Mouse (Mus musculus) mature B cell (primary cell): ENCODE measurements around the gene Sgip1.

Source experiments
- in situ Hi-C: fragments of 300-500 bp; cut with MboI; formaldehyde crosslinking; loops from 2 replicates; pipeline ENCODE4 v1.14.3; 2019

Gene Sgip1

DNA sequence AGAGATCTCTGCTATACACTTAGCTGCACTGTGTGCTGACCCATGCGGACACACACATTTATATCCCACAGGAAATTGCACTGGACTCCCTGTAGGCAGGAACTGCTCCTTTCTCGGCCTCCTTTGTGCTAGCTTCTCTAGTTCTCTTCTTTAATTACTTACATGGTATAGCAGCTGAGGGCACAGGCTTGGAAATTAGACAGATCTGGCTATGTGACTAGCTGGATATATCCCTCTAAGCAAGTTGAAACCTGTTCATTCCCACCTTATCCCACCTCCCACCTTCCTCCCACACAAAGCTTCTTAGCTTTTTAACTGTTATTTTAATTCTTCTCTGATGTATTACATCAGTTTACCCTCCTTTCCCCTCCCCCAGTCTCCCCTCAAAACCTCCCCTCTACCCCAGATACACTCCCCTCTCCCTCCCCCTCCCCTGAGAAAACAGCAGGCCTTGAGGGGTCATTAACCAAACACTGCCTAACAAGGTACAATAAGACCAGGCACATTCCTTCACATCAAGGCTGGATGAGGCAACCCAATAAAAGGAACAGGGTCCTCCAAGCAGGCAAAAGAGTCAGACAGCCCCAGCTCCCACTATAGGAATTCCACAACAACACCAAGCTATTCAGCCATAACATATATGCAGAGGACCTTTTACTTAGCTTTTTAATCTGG, 34.6 kb downstream of the Sgip1 start:
- in situ Hi-C loops = no loop called here

DNA sequence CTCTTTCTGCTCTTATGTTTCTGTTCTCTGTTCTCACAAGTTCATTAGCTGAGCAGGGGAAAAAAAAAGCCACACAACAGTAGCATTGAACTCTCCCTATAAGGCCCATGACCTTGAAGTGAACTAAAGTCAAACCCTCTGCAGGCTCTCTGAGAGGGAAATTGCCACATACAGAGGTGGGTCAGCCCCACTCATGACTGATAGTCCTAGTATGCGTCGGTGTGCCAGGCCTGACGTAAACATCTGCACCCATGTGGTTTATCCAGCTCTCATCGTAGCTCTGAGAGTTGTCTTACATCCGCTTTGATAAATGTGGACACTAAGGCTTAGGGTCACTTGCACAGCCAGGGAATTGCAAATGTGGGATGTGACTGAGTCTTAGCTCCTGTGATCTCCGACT, 38.8 kb downstream of the Sgip1 start:
- in situ Hi-C loops = no loop called here

DNA sequence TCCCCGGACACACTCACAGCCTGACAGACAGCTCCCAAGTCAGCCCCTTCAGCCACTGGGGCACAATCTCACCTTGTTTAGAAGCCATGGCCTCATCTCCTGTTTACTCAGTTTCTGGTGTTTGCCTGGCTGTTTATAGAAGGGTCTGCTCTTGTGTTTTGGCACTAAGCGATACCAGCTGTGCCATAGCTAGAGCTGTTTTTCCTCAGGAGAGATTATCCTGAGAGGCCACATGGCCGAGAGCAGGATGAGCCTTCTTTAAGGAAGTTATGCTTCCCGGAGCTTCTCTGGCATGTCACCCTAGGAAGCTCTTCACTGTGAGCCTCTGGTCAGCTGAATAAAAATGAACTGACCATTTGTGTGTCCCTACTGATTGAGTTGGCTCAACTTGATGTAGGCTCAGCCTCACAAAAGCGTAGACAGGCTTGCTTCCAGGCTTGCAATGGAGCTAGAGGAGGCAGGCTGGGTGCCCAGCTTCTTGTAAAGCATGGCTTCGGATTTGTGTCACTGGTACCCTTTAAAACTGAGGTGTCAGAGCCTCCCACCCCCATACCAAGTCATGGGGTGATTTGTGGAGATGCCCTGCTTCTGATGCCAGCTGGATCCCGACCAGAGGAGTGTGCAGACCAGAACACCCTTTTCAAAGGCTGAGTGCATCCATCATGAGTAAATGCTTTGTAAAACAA, 42.1 kb downstream of the Sgip1 start:
- in situ Hi-C loops = no loop called here

DNA sequence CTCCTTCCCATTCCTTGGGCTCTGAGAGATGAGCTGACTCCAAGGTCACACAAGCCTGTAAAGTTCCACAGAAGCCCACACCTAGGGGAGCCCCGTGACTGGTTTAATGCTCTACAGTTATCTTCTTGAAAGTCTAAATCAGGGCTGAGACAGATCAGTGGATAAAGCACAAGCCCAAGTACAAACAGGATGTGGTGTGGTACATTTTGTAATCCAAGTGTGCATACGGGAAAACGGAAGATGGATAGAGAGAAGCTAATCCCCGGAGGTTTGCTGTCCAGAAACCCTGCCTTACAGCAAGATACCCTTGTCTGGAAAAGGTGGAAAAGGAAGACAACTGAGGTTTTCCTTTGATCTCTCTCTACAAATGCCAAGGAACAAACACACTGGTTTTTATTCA, 44.1 kb downstream of the Sgip1 start:
- in situ Hi-C loops = no loop called here

DNA sequence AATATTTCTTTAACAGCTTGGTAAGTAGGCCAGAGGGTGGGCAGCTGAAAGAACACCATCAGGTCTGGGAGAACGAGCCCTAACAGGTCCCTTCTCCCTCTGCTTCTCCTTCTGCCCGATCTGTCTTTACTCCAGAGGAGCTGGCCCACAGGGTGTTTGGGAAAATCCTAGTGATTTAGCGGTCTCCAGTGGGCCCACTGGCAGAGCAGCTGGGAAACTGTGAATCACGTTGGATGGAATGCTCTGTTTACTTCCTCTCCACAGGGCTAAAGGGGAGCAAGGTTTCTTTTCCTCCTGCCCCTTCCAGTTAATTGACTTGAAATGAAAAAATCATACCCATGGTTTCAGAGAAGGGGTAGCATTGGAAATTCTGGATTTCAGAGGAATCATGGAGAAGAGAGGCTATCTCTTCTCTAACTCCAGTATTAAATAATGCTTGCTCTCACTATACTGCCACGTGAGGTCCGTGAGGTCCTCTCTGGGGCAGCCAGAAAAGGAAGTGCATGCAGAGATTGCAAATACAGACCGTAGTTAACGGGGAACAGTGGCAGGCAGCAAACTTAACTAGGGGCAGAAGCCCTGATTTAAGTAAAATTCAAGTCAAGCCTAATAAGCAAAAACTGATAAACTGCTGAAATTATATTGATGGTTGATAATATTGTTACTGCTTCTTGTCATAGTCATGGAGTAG, 51.1 kb downstream of the Sgip1 start:
- in situ Hi-C loops = no loop called here

DNA sequence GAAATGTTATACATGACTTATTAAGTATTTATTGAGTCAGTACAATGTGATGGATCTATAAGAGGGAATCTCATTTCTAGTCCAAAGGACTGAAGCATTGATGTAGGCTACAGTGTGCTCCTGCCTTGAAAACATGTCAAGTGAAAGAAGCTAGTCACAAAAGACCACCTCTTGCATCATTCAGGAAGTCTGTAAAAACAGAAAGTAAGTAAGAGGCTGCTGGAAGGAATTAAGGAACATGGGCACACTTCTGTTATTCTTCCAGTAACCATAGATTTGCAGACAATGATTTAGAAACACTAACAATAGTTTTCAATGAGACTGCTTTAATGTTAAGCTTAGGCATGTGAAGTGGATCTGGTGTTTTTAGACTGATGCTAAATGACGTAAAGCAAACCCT, 60.4 kb downstream of the Sgip1 start:
- in situ Hi-C loops = no loop called here

DNA sequence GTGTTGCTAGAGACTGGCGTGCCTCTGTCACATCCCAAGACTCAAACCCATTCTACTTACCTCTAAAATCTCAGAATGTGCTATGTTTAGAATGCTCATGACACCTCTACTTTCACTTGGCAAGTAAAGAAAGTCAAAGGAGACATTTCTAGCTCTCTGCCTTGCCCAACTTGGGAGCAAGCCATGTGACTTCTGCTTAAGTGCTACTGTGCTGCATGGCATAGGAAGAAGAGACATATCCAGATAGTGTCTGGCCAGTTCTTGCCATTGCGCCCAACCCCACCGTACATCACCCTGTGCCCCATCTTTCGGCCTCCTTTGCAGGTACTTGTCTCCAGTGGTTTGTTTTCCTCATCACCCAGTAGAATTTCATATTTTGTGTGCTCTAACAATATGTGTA, 60.8 kb downstream of the Sgip1 start:
- in situ Hi-C loops = no loop called here

DNA sequence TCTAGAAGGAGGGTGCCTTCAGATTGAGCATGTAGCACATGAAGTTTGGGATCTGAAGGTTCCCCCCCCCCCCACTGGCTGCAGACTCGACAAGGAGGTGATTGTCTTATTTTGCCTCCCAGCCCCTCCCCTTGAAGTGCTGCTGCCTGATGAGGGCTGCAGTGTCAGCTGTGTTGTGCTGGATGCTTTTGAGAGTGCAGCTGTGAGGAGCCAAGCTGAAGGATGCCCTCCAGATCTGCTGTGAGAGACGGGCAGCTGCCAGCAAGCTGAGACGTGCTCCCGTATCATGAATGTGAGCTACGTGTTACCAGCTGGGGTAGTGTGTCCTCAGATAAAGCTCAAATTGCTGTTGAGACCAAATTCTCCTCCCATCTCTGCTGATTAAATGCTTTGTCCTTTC, 63.5 kb downstream of the Sgip1 start:
- in situ Hi-C loops = no loop called here

DNA sequence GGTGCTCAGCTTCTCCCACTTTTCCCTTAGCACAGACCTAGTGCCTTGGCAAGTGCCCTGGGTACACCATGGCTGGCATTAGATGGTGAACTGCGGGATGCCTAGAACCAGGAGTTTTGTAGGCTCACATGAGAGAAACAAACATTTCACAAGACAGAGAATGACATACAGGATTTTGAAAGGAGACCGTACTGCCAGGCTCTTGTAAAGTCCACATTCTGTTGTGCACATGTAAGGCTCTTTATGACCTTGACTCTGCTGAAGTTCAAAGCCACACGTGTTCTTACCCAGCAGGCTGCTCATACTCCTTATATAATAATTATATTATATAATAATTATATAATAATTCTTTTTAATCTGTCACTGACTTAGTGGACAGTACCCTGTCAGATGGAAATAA, 65.9 kb downstream of the Sgip1 start:
- in situ Hi-C loops = no loop called here

DNA sequence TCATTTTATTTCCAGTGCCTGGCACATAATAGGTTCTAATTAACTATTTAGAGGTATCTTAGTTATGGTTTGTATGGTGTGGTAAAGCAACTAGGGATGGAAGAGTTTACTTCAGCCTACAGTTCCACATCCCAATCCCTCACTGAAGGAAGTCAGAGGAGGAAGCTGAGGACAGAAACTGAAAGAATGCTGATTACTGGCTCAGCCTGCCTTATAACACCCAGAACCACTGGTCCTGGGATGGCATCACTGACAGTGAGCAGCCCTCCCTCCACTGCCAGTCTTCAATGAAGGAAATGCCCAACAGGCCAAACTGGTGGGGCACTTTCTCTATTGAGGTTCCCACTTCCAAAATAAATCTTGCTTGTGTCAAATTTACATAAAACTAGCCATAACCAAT, 67.2 kb downstream of the Sgip1 start:
- in situ Hi-C loops = no loop called here

DNA sequence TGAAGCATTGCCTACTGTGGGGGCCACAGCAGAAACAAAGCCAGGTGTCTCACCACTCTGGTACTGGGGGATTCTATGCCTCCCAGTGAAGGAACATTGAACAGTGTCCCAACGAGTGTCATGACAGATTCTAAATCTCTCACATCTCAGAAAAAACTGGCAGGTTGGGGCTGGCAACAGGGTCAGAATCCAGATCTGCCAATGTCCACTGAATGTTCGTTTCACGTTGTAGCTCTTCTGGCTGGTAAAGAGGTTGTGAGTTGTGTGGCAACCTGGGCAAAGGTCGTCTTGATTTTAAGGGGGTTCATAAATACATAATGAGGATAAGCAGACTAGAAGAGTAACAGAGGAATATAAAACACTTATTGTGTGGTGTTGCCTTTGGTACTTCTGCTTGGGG, 68.2 kb downstream of the Sgip1 start:
- in situ Hi-C loops = no loop called here

DNA sequence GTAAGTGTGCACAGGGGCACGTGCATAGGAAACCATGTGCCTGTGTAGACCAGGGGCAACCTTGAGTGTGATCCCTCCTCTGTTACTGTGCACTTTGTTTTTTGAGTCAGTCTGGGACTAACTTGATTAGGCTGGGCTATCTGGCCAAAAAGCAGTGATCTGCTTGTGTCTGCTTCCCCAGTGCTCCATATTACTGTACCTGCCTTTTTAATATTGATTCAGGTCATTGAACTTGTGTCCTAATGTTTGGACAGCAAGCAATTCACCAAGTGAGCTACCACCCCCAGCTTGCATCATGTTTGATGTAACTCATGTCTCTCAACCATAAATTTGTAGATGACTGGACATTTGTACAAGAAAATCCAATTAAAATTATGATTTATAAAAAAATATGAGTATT, 69.2 kb downstream of the Sgip1 start:
- in situ Hi-C loops = no loop called here

DNA sequence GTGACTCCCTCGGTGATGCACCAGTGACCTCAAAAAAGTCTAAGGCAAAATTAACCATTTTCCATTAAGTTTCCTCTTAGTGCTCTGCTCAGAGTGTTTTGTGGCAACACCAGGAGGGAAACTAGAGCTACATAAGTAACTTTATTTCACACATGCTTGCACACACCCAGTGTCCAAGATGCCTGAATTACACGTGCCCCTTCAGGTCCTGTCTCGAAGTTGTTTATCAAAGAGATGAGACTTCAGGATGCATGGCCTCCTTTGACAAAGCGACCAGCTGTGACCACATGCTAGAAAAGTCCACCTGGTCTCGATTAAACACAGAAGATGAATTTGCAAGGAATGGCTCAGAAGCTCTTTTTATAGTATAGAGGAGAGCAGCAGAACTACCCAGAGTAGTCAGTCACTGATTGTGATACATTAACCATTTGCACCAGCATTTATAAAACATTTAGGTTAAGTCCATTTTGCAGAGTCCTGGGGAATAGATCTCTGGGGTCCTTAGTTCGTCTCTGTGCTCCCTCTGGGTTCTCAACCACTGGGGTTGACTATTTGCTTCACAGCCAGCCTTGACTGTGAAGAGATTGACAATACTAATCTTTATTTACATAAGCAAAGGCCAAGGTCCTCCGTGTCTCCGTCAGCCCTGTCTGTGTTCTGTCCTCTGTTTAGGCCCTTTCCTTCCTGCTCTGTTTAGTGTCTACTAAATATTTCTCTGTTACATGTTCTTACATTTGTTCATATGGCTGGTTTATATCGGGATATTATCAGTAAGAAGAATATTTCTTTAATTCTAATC, 70.1 kb downstream of the Sgip1 start:
- in situ Hi-C loops = no loop called here

DNA sequence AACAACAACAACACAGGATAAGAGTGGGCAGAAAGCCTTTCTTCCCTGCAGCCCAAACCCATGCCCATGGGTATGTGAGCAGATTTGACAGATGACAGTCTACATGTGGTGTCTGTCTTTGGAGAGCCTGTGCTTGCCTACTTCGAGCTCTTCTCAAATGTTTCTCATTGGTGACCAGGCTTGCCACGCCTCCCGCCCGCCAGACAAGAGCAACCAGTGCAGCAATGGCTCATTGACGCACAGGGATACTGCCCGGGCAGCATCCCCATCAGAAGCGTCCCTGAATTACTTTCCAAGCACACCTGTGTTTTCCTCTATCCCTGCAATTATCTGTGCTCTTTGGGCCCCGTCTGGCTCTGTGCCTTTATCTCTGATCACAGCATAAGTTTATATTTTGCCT, 72.2 kb downstream of the Sgip1 start:
- in situ Hi-C loops = no loop called here

DNA sequence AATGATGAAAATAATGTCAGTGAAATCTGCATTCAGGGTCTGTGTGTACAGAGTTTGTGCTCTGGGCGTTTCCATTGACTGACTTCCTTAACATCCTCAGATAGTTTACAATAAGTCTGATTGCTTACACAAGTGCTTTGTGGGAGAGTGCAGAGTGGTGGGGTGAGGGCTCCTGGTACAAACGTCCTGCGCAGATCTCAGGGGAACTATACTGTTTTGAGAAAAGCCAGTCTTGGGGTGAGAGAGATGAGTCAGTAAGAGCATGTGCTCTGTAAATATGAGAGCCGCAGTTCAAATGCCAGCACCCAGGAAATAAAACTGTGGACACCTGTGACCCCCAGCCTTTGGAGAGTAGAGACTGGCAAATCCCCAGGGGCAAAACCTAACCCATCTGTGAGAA, 80.7 kb downstream of the Sgip1 start:
- in situ Hi-C loops = no loop called here

DNA sequence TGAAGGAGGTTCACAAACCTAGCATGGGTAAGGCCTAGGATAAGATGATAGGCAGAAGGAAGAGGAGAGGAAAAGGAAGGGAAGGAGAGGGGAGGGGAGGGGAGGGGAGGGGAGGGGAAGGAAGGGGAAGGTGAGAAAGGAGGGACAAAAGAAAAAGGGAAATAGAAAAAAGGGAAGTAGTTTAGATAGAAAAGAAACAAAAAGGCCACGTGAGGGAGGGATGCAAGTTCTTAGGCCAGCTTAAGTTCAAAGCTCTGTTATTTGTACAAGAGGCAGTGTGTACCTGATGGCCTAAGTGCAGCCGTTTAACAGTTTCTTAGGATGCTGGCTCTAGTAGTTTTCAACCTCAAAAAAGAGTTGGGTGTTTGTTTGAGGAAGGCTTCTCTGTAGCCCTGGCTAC, 83.4 kb downstream of the Sgip1 start:
- in situ Hi-C loops = no loop called here

DNA sequence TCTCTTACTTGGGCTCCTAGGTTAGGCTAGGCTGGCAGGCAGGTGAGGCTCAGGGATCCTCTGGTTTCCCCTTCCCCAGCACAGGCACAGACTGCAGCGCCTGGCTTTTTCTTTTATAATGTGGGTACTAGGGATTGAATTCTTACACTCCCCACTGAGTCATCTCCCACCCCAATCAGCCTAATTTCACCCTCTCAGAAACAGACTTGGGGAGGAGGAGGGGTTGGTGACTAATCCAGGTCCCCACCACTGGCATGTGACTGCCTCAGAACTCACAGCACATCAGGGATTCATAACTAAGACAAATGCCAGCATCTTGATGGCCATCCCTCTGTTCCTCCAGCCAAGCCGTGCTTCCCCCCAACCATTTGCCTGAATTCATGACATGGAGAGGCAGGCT, 85.1 kb downstream of the Sgip1 start:
- in situ Hi-C loops = no loop called here

DNA sequence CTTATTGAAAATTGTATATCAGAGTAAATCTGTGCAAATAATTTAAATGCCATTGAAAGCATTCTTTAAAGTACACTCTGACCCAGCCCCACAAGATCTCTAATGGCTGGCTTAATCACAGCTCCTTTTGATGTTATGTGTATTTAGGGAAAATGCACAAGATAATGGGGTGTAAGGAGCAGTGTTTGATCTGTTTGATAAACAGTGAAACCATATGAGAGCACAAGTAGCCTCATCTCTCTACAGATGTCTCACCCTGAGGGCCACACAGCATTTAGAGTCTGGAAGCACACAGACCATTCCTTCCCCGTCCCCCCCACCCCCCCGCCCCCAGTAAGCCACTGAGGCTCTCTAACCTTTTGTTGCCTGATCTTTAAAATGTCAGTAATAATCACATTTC, 87.4 kb downstream of the Sgip1 start:
- in situ Hi-C loops = no loop called here

DNA sequence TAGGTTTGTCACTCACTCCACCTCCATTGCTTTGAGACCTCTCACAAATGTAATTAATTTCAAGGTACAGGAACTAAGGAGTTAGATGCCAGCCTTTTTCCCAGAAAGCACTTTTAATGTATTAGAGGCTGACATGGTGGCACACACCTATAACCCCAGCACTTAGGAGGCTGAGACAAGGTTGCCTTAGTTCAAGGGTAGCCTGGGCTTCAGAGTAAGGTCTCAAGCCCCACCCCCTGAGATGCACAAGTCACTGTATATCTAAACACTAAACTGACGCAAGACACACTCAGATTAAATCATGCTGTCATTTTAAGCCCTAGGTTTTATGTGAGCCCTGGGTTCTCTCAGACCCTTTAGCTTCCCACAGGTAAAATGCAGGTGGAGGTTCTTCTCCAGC, 92.1 kb downstream of the Sgip1 start:
- in situ Hi-C loops = no loop called here

DNA sequence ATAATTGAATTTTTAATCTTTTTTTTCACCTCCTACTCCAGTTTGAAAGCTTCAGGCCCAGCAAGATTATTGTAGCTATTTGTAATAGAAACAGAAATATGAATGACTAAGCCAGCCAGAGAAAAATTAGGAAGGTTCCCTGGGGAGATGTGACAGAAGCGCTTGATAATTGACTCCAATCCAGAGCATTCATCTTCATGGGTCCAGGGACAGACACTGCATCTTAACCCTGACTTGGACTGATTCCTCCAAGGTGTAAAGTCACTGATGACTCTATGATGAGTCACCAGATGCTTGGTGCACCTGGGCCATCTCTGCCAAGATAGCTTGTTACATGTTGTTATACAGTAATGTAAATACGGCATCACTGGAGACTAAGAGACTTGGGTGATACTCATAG, 92.6 kb downstream of the Sgip1 start:
- in situ Hi-C loops = no loop called here

DNA sequence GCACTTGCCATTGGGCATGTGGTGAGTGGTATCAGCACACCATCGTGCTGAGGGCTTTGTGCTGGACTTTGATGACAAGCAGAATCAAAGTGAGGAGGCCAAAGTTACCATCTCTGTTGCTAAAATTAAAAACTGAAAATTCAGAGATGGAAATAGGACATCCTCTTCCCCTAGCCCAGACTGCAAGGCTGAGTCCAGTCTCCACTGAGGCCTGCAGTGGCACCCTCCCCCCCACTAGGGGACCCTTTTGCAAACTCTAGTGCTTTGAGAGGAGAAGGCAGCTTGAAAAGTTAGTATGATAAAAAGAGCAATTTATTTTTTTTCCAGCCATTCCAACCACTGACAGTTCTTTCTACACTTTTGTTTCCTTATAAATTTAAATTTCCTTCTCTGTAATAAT, 93.6 kb downstream of the Sgip1 start:
- in situ Hi-C loops = no loop called here

DNA sequence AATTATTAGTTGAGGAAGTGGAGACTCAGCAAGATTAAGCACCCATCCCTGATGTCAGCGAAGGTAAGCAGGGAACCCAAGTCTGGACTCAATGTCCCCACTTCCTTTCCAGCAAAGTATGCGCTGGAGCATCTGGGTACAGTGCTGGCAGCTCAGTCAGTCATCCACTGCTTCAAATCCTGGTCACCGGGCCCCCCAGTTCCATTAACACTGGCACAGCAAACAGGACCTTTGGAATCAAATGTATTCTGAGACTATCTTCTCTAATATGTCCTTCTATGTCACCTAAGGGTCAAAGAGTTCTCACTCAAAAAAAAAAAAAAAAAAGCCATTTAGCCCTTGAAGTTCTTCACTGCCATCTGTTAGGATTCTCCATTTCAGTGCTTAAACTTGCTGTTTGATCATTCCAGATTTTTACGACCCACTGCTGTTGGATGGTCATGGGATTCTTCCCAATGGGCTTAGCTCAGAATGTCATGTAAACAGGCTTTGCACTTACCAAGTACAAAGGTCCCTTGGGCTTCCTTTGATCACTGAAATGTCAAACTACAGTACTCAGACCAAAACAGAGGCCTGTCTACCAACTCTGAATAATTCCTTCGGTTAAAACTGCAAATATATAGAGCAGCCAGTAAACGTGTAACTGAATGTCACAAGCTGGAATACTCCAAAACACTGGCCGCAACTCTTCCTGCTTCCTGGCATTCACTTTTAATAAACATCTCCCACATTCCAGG, 99.1 kb downstream of the Sgip1 start:
- in situ Hi-C loops = no loop called here
